Mouse (Mus musculus): ENCODE data around the gene Serinc4.
"Not testable (repeated sequence)": the region's sequence is repeated elsewhere in the genome, so short reads cannot be mapped to it uniquely, and the experiment has no call there.

Serinc4 gene

GRCm38 (mm10) chr2:121456692-121457642, at the start of gene Serinc4:
TSS of gene Serinc4 (minus strand) at chr2:121456781.
- POLR2A ChIA-PET = interaction anchor here (0.5 to 5.0 kb wide), 40 partner anchors 8 to 1981 kb away, joined by 3 to 59 read pairs (median 4); partner anchors contain the start of genes Mfap1b (in 4 of the 4), Catsper2 (in 3 of the 4), Pdia3 (in 3 of the 4) and Serf2 (in 3 of the 4)
- CTCF ChIA-PET = interaction anchor here in 3 of 4 experiments (0.6 to 0.9 kb wide), 4 partner anchors 8 to 60 kb away, joined by 3 to 9 read pairs (median 3); partner anchors contain the start of gene Serf2 (in 1 of the 3)

DNA sequence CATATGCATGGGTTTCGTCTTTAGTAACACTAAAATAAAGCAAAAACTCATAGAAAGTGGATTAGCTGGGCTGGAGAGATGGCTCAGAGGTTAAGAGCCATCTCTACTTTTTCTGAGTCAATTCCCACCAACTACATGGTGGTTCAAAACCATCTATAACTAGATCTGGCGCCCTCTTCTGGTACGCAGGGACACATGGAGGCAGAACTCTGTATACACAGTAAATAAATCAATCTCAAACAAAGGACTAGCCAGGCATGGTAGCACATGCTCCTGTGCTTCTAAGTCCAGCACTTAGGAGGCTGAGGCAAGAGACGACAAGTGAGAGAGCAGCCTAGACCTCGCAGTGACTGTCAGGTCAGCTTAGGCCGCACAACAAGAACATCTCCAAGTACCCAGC, 45.0 kb upstream of the Serinc4 start:
- CTCF ChIA-PET, POLR2A ChIA-PET: not testable (repeated sequence)

DNA sequence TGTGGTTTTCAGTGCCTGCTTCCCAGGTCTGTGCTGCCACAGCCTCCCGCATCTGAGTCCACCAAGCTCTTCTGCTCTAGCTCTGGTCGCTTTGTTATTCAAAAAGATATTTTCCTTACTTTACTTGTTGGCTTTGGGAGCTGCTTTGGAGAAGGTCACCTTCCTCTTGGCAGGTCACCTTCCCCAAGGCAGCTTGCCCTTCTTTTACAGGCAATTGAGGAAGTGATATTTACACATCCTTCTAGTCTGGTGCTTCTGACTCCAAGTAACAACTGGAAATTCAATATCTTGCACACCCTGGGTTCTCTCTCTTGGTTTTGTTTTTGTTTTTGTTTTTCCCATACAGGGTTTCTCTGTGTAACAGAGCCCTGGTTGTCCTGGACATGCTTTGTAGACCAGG, 27.8 kb upstream of the Serinc4 start:
- CTCF ChIA-PET = not testable (repeated sequence)
- POLR2A ChIA-PET = interaction anchor here in 3 of 4 experiments (0.6 to 2.5 kb wide), 9 partner anchors 10 to 71 kb away, joined by 3 to 9 read pairs (median 4); partner anchors contain the start of genes Mfap1b (in 2 of the 3), Serf2 (in 2 of the 3), Catsper2 (in 1 of the 3) and Pdia3 (in 1 of the 3)

DNA sequence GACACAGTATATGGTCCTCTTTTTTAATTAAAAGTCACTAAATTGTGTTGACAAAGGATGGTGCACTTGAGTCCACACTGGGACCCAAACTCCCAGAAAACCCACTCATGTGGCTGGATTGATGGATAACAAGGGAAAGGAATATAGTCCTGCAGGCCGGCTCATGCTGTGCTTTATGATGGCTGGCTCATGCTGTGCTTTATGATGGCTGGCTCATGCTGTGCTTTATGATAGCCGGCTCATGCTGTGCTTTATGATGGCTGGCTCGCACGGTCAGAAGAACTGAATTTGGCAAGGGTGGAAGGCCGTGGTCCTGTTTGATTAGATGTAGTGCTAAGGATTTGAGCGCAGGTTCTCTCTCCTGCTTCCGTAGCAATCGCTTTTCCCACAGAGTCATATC, 27.0 kb upstream of the Serinc4 start:
- ChIA-PET CTCF (interaction anchor here in 1 of 4 experiments (0.7 kb wide), 1 partner anchor 9 kb away, joined by 3 read pairs; the partner anchor contains the start of gene Mfap1b), POLR2A (interaction anchor here in 2 of 4 experiments (1.0 to 2.5 kb wide), 11 partner anchors 9 to 70 kb away, joined by 3 to 9 read pairs (median 5); partner anchors contain the start of genes Mfap1b (in 2 of the 2), Serf2 (in 2 of the 2), Catsper2 (in 1 of the 2) and Hypk (in 1 of the 2))

- ChIA-PET CTCF (interaction anchor here in 3 of 4 experiments (0.6 to 1.3 kb wide), 7 partner anchors 24 to 1667 kb away, joined by 3 to 7 read pairs (median 3); partner anchors contain the start of genes Catsper2 (in 1 of the 3), Pdia3 (in 1 of the 3) and Serinc4 (in 1 of the 3)), POLR2A (interaction anchor here (0.6 to 1.9 kb wide), 6 partner anchors 32 to 1598 kb away, joined by 3 to 7 read pairs (median 4); partner anchors contain the start of genes Serf2 (in 2 of the 4), Catsper2 (in 1 of the 4), Frmd5 (in 1 of the 4) and Pdia3 (in 1 of the 4))
These were observed 24.3 kb upstream of the Serinc4 start for GRCm38 (mm10) chr2:121480916-121481315.

- POLR2A ChIA-PET = interaction anchor here in 2 of 4 experiments (0.7 to 1.9 kb wide), 4 partner anchors 31 to 68 kb away, joined by 3 to 7 read pairs (median 4); partner anchors contain the start of genes Catsper2 (in 1 of the 2), Pdia3 (in 1 of the 2) and Serf2 (in 1 of the 2)
These were observed 23.9 kb upstream of the Serinc4 start for GRCm38 (mm10) chr2:121480498-121480897.

DNA sequence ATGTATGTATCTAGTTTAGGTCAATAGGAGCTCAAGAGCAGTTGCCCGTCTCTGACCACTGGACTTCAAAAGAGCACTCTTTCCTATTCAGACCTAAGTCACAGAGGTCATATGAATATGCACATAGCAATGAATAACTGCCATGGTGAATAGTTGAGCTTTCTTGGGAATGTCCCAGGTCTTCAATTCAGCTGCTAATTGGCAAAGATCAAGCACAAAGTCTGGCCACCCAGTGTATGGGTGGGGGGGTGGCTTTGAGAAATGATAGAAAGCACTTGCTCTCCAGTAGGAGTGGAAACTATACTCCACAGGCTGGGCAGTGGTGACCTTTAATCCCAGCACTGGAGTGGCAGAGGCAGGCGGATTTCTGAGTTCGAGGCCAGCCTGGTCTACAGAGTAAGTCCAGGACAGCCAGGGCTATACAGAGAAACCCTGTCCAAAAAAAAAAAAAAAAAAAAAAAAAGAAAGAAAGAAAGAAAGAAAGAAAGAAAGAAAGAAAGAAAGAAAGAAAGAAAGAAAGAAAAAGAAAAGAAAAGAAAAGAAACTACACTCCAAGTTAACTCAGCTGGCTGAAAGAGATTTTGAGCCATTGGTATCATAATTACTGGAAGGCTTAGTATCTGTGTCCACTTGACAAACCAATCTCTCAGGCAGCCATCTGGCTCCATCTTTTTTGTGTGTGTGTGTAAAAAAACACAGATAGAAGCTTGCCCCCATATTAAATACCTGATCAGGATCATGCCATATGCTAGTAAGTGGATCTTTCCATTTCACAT, 21.1 kb upstream of the Serinc4 start:
- ChIA-PET CTCF (interaction anchor here in 2 of 4 experiments (0.5 to 0.7 kb wide), 3 partner anchors 35 to 481 kb away, joined by 3 to 4 read pairs (median 3); no protein-coding TSS in a partner anchor), POLR2A (interaction anchor here (0.5 to 2.8 kb wide), 21 partner anchors 11 to 719 kb away, joined by 3 to 16 read pairs (median 5); partner anchors contain the start of genes Serf2 (in 4 of the 4), Catsper2 (in 2 of the 4), Pdia3 (in 2 of the 4) and Serinc4 (in 2 of the 4))

More at GRCm38 (mm10) chr2:121480498-121480897, 23.9 kb upstream of the Serinc4 start:
- CTCF ChIA-PET = interaction anchor here in 3 of 4 experiments (0.6 to 1.3 kb wide), 5 partner anchors 24 to 1490 kb away, joined by 3 to 7 read pairs (median 3); partner anchors contain the start of genes Catsper2 (in 1 of the 3), Pdia3 (in 1 of the 3) and Serinc4 (in 1 of the 3)

GRCm38 (mm10) chr2:121475306-121475705, 18.7 kb upstream of the Serinc4 start:
- CTCF ChIA-PET = interaction anchor here in 1 of 4 experiments (1.3 kb wide), 1 partner anchor 8 kb away, joined by 3 read pairs; no protein-coding TSS in a partner anchor

GRCm38 (mm10) chr2:121474180-121474535, 17.6 kb upstream of the Serinc4 start:
- POLR2A ChIA-PET = interaction anchor here (0.6 to 2.4 kb wide), 46 partner anchors 9 to 1580 kb away, joined by 3 to 29 read pairs (median 4); partner anchors contain the start of genes Serf2 (in 4 of the 4), Catsper2 (in 3 of the 4), Pdia3 (in 3 of the 4) and Serinc4 (in 3 of the 4)

More at GRCm38 (mm10) chr2:121475306-121475705, 18.7 kb upstream of the Serinc4 start:
- POLR2A ChIA-PET = interaction anchor here in 2 of 4 experiments (1.2 to 2.4 kb wide), 7 partner anchors 8 to 34 kb away, joined by 4 to 29 read pairs (median 9); partner anchors contain the start of genes Serf2 (in 2 of the 2), Hypk (in 1 of the 2) and Serinc4 (in 1 of the 2)

GRCm38 (mm10) chr2:121473301-121474179, 17.0 kb upstream of the Serinc4 start, which contains the start of gene Mfap1b:
TSS of gene Mfap1b (minus strand) at chr2:121474067.
- POLR2A ChIA-PET = interaction anchor here (0.6 to 2.4 kb wide), 45 partner anchors 9 to 812 kb away, joined by 3 to 29 read pairs (median 4); partner anchors contain the start of genes Serf2 (in 4 of the 4), Catsper2 (in 3 of the 4), Pdia3 (in 3 of the 4) and Serinc4 (in 3 of the 4)

More at GRCm38 (mm10) chr2:121474180-121474535, 17.6 kb upstream of the Serinc4 start:
- CTCF ChIA-PET = interaction anchor here in 2 of 4 experiments (0.6 to 1.3 kb wide), 4 partner anchors 9 to 47 kb away, joined by 3 to 7 read pairs (median 4); partner anchors contain the start of gene Serf2 (in 1 of the 2)

DNA sequence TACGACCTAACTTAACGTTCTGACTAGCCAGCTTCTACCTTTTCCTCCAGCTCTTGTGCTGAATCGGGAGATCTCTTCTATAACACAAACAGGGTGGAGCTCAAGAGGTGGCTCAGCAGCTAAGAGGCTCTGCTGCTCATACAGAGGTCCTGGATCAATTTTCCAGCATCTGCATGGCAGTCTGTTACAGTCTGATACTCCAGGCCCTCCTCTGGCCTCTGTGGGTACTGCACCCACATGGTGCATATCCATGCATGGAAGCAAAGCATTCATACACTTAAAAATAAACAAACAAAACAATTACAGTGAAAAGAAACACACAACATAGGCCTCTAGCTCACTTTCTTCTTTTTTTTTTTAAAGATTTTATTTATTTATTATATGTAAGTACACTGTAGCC, 16.2 kb upstream of the Serinc4 start:
- POLR2A ChIA-PET = interaction anchor here in 1 of 4 experiments (0.7 to 2.4 kb wide), 6 partner anchors 14 to 75 kb away, joined by 3 to 17 read pairs (median 3); partner anchors contain the start of genes Serf2 and Serinc4
- CTCF ChIA-PET = interaction anchor here in 1 of 4 experiments (0.7 kb wide), 1 partner anchor 352 kb away, joined by 6 read pairs; no protein-coding TSS in a partner anchor

More at GRCm38 (mm10) chr2:121473301-121474179, 17.0 kb upstream of the Serinc4 start, which contains the start of gene Mfap1b:
- CTCF ChIA-PET = interaction anchor here in 2 of 4 experiments (0.6 to 1.3 kb wide), 4 partner anchors 10 to 47 kb away, joined by 3 to 7 read pairs (median 4); partner anchors contain the start of gene Serf2 (in 1 of the 2)

- POLR2A ChIA-PET, CTCF ChIA-PET: not testable (repeated sequence)
These were observed 12.4 kb upstream of the Serinc4 start for GRCm38 (mm10) chr2:121468982-121469381.

DNA sequence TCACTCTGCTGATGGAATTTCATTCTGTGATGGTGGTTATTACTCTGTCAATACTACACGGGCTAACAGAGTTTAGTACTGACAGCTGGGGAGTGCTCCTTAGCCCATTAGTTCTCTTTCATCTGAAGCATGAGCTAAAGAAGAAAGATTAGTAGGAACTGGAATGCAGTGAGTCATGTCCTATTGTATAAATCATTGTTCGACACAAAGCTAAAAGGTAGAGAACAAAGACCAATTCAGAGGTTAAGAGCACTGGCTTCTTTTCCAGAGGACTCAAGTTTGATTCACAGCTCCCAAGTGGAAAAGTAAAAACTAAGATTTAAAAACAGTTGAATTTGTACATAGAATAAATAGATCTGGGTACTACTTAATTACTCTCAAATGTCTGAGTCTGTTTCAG, 3.5 kb upstream of the Serinc4 start:
- POLR2A ChIA-PET = interaction anchor here in 2 of 4 experiments (0.6 to 5.0 kb wide), 5 partner anchors 11 to 496 kb away, joined by 3 to 59 read pairs (median 4); partner anchors contain the start of genes Catsper2 (in 1 of the 2), Ctdspl2 (in 1 of the 2), Mageb3 (in 1 of the 2) and Pdia3 (in 1 of the 2)
- CTCF ChIA-PET = interaction anchor here in 2 of 4 experiments (0.7 to 1.1 kb wide), 2 partner anchors 25 kb away, joined by 3 to 4 read pairs; no protein-coding TSS in a partner anchor

- POLR2A ChIA-PET = interaction anchor here in 1 of 4 experiments (0.9 to 3.3 kb wide), 7 partner anchors 7 to 284 kb away, joined by 3 to 26 read pairs (median 3); partner anchors contain the start of genes Mfap1b and Serf2
- CTCF ChIA-PET = no interaction called here
These were observed 1.0 kb downstream of the Serinc4 start for GRCm38 (mm10) chr2:121455534-121455933.

GRCm38 (mm10) chr2:121453917-121454316, 2.7 kb downstream of the Serinc4 start:
- CTCF ChIA-PET = interaction anchor here in 2 of 4 experiments (0.6 kb wide), 2 partner anchors 46 to 303 kb away, joined by 3 to 4 read pairs; no protein-coding TSS in a partner anchor
- POLR2A ChIA-PET = interaction anchor here in 2 of 4 experiments (0.9 to 3.1 kb wide), 16 partner anchors 9 to 314 kb away, joined by 3 to 17 read pairs (median 4); partner anchors contain the start of genes Catsper2 (in 2 of the 2), Mfap1b (in 2 of the 2), Pdia3 (in 2 of the 2) and Adal (in 1 of the 2)

Measured in embryonic stem cell, embryonic (primary cell).